Mouse (Mus musculus) stomach, adult 2 months (tissue): ENCODE measurements around the gene Chn2. TPM values are rescaled to one million over a fixed set of nuclear protein-coding genes. Genes with fewer than 3 reads are reported as not detected.

Experiments
- polyA plus RNA-seq: library from polyadenylated mRNA; depleted of rRNA; stranded (reverse); fragments of >200 nt; gene quantifications from 2 replicates; pipeline ENCODE4 v1.2.3, GENCODE M21; 2012; rRNA removed

Gene Chn2
- 23.3 and 46.4 TPM in 2 replicates for polyA plus RNA-seq

GRCm38 (mm10) chr6:54039357-54039804 lies at the start of gene Chn2:
Gene Chn2, plus strand, starts transcription at chr6:54039554.

GRCm38 (mm10) chr6:54325246-54325885 lies 286.0 kb downstream of the Chn2 start, which contains the start of gene Prr15:
Gene Prr15, plus strand, starts transcription at chr6:54325835.

Other genes with a start within 250 kb of the Chn2 start
- gene Tril, start 218.7 kb upstream of the Chn2 start, polyA plus RNA-seq = 4.0 and 4.5 TPM in 2 replicates
- not detected in 2 replicates for gene Cpvl, start 60.9 kb upstream of the Chn2 start, polyA plus RNA-seq